Mouse (Mus musculus): ENCODE measurements at regions not wholly inside any gene's neighbourhood (a gene's known extent, or its start where the extent isn't known, plus 50 kb on each side); places are given as distances from the start of the nearest gene placed in this dataset.
A peak's percentile ranks its signal among the peaks of the same experiment; 100 is the strongest.
"Not testable (repeated sequence)": the region's sequence is repeated elsewhere in the genome, so short reads cannot be mapped to it uniquely, and the experiment has no call there.

GRCm38 (mm10) chr13:12726831-12727230, 73.0 kb downstream of the Prl2c3 start:
- peak; percentile 25 for DNase-seq

- not testable (repeated sequence) for DNase-seq
Measured at GRCm38 (mm10) chr13:12717972-12718546, 81.8 kb downstream of the Prl2c3 start.

GRCm38 (mm10) chr13:12711471-12712273, 88.2 kb downstream of the Prl2c3 start:
- no peak for DNase-seq

- DNase-seq: not testable (repeated sequence)
Measured at GRCm38 (mm10) chr13:12702804-12703612, 96.9 kb downstream of the Prl2c3 start.

- DNase-seq: not testable (repeated sequence)
Measured at GRCm38 (mm10) chr13:12702111-12702803, 97.6 kb downstream of the Prl2c3 start.

GRCm38 (mm10) chr13:12693593-12694118, 106.2 kb downstream of the Prl2c3 start:
- DNase-seq: not testable (repeated sequence)

GRCm38 (mm10) chr13:12688778-12689177, 111.1 kb downstream of the Prl2c3 start:
- not testable (repeated sequence) for DNase-seq

- not testable (repeated sequence) for DNase-seq
Measured at GRCm38 (mm10) chr13:12688149-12688548, 111.7 kb downstream of the Prl2c3 start.

GRCm38 (mm10) chr13:12680954-12681571, 115.4 kb downstream of the Ero1lb start:
- not testable (repeated sequence) for DNase-seq

- DNase-seq: peak; percentile 59
Measured at GRCm38 (mm10) chr13:12680283-12680953, 114.7 kb downstream of the Ero1lb start.

- DNase-seq: no peak
Measured at GRCm38 (mm10) chr13:12677372-12677771, 111.7 kb downstream of the Ero1lb start.

- DNase-seq: not testable (repeated sequence)
Measured at GRCm38 (mm10) chr13:12671011-12671410, 105.3 kb downstream of the Ero1lb start.

- DNase-seq: not testable (repeated sequence)
Measured at GRCm38 (mm10) chr13:12668742-12669141, 103.1 kb downstream of the Ero1lb start.

- DNase-seq: not testable (repeated sequence)
Measured at GRCm38 (mm10) chr13:12667727-12668665, 102.3 kb downstream of the Ero1lb start.

- not testable (repeated sequence) for DNase-seq
Measured at GRCm38 (mm10) chr13:12666050-12666449, 100.4 kb downstream of the Ero1lb start.
